Mouse (Mus musculus) cerebellum, adult 18-20 months (tissue): Measurements from ENCODE around the gene Dennd5a.
A peak's percentile ranks its signal among the peaks of the same experiment; 100 is the strongest.
"Not testable (repeated sequence)": the region's sequence is repeated elsewhere in the genome, so short reads cannot be mapped to it uniquely, and the experiment has no call there.

ENCODE experiments used
- DNase-seq, 2 experiments: peaks; one replicate each; pipeline ENCODE4 v3.0.0; 2021

Gene Dennd5a

GRCm38 (mm10) chr7:109959716-109960612 is at the start of gene Dennd5a:
TSS of gene Dennd5a (minus strand) at chr7:109960470.
- DNase-seq: peak; percentile 80 to 86

GRCm38 (mm10) chr7:110009084-110009483 is 48.8 kb upstream of the Dennd5a start:
- DNase-seq: no peak

- no peak for DNase-seq
These were observed 48.2 kb upstream of the Dennd5a start for GRCm38 (mm10) chr7:110008513-110008912.

- DNase-seq: no peak
These were observed 46.4 kb upstream of the Dennd5a start for GRCm38 (mm10) chr7:110006471-110007195.

DNA sequence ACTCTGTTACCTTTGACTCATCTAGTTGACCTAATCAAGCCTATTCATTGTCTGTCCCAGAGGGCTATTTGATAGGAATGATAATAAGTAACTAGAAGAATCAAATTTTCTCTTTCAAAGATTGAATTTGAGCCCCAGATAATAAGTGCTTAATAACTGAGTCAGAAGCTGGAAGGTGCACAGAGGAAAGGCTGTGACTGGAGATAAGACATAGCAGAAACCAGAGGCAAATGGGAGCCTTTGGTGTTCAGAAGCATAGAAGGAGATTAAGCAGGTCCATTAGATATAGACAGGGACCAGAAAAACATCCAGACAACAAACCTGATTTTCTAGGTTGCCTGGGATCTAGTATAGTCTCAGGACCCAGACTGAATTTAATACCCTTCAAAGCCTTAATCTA is 45.7 kb upstream of the Dennd5a start:
- no peak for DNase-seq

- peak; percentile 66 to 76 for DNase-seq
These were observed 42.7 kb upstream of the Dennd5a start for GRCm38 (mm10) chr7:110002968-110003367.

GRCm38 (mm10) chr7:110002092-110002491 is 41.8 kb upstream of the Dennd5a start:
- DNase-seq: no peak

GRCm38 (mm10) chr7:109998388-109998787 is 38.1 kb upstream of the Dennd5a start:
- no peak for DNase-seq

- peak; percentile 33 to 39 for DNase-seq
These were observed 33.1 kb upstream of the Dennd5a start for GRCm38 (mm10) chr7:109993157-109993959.

- no peak for DNase-seq
These were observed 31.0 kb upstream of the Dennd5a start for GRCm38 (mm10) chr7:109991286-109991685.

DNA sequence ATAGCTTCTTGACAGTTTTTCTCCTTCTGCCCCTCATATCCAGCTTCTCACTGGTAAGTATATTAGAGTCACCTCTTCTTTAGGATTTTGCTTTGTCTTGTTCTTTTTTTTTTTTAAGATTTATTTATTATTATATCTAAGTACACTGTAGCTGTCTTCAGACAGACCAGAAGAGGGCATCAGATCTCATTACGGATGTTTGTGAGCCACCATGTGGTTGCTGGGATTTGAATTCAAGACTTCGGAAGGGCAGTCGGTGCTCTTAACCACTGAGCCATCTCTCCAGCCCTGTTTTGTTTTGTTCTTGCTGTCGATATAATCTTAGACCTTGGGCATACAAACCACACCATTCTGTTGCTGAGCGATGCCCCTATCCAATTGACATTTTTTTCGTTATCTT is 26.5 kb upstream of the Dennd5a start, which contains the start of gene Tmem41b:
TSS of gene Tmem41b (minus strand) at position 155 of the 400 bp plus-strand sequence.
- peak; percentile 30 to 33 for DNase-seq

DNA sequence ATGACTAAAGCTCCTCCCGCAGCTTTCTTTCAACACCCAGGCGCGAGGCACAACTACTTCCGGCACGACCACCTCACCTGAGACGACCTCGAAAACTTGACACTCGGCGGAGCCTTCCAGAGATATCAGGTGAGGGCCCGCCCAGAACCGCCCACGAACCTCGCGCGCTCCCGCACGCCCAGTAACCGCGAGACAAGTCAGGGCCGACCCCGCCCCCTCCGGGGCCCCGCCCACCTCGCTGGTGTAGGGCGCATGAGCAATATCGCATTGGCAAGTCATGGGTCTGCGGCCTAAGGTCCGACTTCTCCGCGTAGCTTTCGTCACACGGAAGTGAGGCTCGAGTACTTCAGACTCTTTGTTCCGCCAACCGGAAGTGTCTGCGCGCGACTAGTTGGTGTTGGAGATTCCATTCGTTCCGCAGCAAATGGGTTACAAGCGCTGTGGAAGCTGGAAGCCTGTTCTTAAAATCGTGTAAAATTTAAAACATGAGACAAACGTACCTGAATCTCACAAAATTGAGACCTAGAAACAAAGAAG is 25.9 kb upstream of the Dennd5a start:
- DNase-seq: peak; percentile 99

DNA sequence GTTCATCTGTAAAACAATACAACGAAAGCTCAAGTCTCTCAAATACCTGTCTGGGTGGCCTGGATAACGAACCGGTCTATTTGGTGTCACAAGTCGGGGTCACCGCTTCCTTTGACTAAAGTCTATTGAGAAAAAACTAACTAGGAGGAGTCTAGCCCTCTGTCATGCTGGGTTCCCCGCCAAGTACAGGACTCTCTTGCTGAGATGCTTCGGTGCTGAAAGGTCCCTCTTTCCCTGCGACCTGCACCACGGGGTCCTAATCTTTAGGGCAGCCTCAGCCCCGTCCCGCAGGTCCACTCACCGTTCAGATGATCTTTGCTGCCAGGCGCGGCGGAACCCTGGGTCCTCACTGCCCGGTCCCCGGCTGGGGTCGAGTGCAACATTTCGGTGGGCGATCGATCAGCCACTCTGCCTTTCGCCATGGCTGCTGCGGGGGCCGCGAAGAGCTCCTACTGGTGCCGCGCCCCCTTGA is 25.4 kb upstream of the Dennd5a start:
- no peak for DNase-seq

DNA sequence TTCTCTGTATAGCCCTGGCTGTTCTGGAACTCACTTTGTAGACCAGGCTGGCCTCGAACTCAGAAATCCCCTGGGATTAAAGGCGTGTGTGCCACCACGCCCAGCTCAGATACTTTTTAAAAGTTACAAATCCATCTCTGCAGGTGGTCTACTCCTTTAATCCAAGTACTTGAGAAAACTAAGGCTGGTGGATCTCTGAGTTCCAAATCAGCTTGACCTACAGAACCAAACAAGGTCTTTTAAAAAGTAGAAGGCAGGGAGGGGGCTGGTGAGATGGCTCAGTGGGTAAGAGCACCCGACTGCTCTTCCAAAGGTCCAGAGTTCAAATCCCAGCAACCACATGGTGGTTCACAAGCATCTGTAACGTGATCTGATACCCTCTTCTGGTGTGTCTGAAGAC is 24.3 kb upstream of the Dennd5a start:
- DNase-seq: not testable (repeated sequence)

DNA sequence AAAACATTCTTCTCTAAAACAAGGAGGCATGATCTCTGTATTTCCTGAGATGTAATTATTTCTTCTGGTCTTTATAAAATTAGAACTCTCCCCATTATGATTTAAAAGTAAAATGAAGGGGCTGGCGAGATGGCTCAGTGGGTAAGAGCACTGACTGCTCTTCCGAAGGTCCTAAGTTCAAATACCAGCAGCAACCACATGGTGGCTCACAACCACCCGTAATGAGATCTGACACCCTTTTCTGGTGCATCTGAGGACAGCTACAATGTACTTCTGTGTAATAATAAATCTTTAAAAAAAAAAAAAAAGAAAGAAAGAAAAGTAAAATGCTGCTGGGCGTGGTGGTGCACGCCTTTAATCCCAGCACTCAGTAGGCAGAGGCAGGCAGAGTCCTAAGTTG is 16.9 kb upstream of the Dennd5a start:
- DNase-seq: peak; percentile 57 to 60

DNA sequence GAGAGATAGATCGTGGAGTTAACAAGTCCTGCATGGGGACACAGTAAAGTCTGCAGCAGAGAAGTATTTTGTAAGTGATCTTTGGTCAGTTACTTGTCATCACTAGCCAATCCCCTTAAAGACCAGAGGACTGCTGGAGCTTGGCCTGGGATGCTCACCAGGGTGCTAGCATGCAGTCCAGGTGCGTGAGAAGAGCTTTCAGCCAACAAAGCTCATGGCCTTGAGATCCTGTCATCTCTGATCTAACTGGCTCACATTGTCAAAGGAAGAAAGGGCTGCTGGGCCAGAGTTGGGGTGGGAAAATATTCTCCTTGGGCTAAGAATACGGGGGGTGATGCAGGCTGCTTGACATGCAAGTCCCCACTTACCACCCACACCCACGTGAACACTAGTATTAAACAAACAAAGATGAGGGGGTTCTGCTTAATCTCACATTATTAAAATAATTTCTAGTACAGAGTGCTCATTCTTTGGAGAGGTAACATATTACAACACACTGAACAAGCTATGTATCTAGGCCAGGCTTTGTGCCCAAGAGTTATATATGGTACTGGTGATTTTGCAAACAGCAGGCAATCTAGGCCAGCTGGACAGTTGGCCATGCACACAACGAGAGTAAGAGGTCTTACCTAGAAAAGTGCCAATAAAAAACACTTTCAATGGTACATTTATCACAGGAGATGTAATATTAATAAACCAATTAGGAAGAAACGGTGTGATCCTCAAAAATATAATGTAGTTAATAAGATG is 15.9 kb upstream of the Dennd5a start:
- DNase-seq: peak; percentile 58 to 77

GRCm38 (mm10) chr7:109969542-109969941 is 9.3 kb upstream of the Dennd5a start:
- no peak for DNase-seq

- DNase-seq: peak; percentile 74
These were observed 8.7 kb upstream of the Dennd5a start for GRCm38 (mm10) chr7:109968924-109969450.

- DNase-seq: peak in 1 of 2 experiments; percentile 40
These were observed 7.7 kb upstream of the Dennd5a start for GRCm38 (mm10) chr7:109967805-109968579.

DNA sequence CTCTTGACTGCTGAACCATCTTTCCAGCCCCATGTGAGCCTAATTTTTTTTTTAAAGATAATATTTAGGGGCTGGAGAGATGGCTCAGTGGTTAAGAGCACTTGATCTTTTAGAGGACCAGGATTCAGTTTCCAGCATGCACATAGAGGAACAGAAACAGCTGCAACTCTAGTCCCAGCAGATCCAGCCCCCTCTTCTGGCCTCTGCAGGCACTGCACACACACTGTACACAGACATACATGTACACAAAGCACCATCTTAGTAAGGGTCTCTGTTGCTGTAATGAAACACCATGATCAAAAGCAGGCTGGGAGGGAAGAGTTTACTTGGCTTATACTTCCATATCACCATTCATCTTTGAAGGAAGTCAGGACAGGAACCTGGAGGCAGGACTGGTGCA is 5.4 kb upstream of the Dennd5a start:
- DNase-seq: no peak

DNA sequence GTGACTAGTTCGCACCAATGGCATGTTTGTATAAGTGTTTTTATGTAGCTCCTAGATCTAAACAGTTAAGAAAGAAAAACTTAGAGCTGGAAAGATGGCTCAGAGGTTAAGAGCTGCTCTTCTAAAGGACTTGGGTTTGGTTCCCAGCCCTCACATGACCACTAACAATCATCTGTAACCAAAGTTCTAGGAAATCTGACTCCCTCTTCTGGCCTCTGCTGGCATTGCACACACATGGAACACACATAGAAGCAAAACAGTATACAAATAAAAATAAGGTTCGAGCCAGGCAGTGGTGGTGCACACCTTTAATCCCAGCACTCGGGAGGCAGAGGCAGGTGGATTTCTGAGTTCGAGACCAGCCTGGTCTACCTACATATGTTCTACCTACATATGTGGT is 3.4 kb upstream of the Dennd5a start:
- DNase-seq: no peak
